Mouse (Mus musculus) heart, embryonic 11.5 days (tissue): ENCODE data around the gene Trim26. TPM values are rescaled to one million over a fixed set of nuclear protein-coding genes. Genes with fewer than 3 reads are reported as not detected.
"Not testable (repeated sequence)": the region's sequence is repeated elsewhere in the genome, so short reads cannot be mapped to it uniquely, and the experiment has no call there.

ENCODE experiments used
- ATAC-seq: fragments of 200-750 bp; cut with Nextera tagmentation; replicated peaks from 2 replicates; pipeline ENCODE4 v1.8.0; 2017; ENCODE audit warnings: moderate library complexity; ENCODE audit not compliant: insufficient number of reproducible peaks, low FRiP score, low TSS enrichment
- H3K27ac ChIP-seq: fragments of 300-500 bp; sonication (generic); 2 replicates; pipeline ENCODE4 v1.5.1; 2014; ENCODE audit warnings: mild to moderate bottlenecking, low read depth, low read length
- H3K27me3 ChIP-seq: fragments of 300-500 bp; sonication (generic); 2 replicates; pipeline ENCODE4 v1.6.1; 2014; ENCODE audit warnings: mild to moderate bottlenecking, low read length, mixed read lengths; ENCODE audit not compliant: control insufficient read depth, insufficient read depth
- H3K36me3 ChIP-seq: fragments of 300-500 bp; sonication (generic); 2 replicates; pipeline ENCODE4 v1.6.1; 2014; ENCODE audit warnings: mild to moderate bottlenecking, low read length, moderate library complexity, mixed read lengths; ENCODE audit not compliant: control insufficient read depth, insufficient read depth
- H3K4me1 ChIP-seq: fragments of 300-500 bp; sonication (generic); 2 replicates; pipeline ENCODE4 v1.6.1; 2014; ENCODE audit warnings: low read length; ENCODE audit not compliant: control insufficient read depth, insufficient read depth
- H3K4me2 ChIP-seq: fragments of 300-500 bp; sonication (generic); 2 replicates; pipeline ENCODE4 v1.6.1; 2014; ENCODE audit warnings: mild to moderate bottlenecking, moderate library complexity
- H3K4me3 ChIP-seq: fragments of 300-500 bp; sonication (generic); 2 replicates; pipeline ENCODE4 v1.5.1; 2014; ENCODE audit warnings: low read depth, low read length
- H3K9ac ChIP-seq: fragments of 300-500 bp; sonication (generic); 2 replicates; pipeline ENCODE4 v1.6.1; 2014; ENCODE audit warnings: mild to moderate bottlenecking, low read depth, low read length, moderate library complexity
- H3K9me3 ChIP-seq: fragments of 300-500 bp; sonication (generic); replicated peaks from 2 replicates; pipeline ENCODE4 v1.6.1; 2016; ENCODE audit warnings: low read length; ENCODE audit not compliant: control insufficient read depth
- WGBS: fragments of 180-500 bp; shearing (Covaris S2); extraction: QIAGEN DNeasy Blood & Tissue Kit; methylation state at CpG from one replicate; pipeline ENCODE4 v1.1.7; 2014; ENCODE audit not compliant: insufficient replicate concordance; 5-methylcytosine and 5-hydroxymethylcytosine counted together
- polyA plus RNA-seq: library from polyadenylated mRNA; unstranded; fragments of >200 nt; fragmentation: Nextera tagmentation; extraction: Ambion mirVana; gene quantifications from 2 replicates; pipeline ENCODE4 v1.2.1, GENCODE M21; 2014

The Trim26 gene
- polyA plus RNA-seq, 1 experiment from 2014 or later = 21.4 TPM

GRCm38 (mm10) chr17:36885132-36885790, 48.3 kb downstream of the Trim26 start:
- Histone ChIP-seq H3K9me3 (no peaks in the 10 kb centered on the region), H3K4me1 (no peaks in the 10 kb centered on the region), H3K27ac (no peak overlapping the region), H3K27me3 (peaks cover 5% of the 10 kb centered on the region; the same call in 1 of the 2 replicates), H3K36me3 (no peaks in the 10 kb centered on the region), H3K9ac (no peak overlapping the region), H3K4me3 (no peak overlapping the region), H3K4me2 (no peak overlapping the region)
- WGBS = 88% methylated on average over 12 of the region's 12 CpGs
- no peak for ATAC-seq

- Histone ChIP-seq H3K27me3 (peaks cover 7% of the 10 kb centered on the region; the same call in 1 of the 2 replicates), H3K27ac (no peak within 1 kb of the TSS), H3K4me2 (no peak within 1 kb of the TSS), H3K4me3 (no peak within 1 kb of the TSS), H3K9ac (no peak within 1 kb of the TSS), H3K4me1 (no peaks in the 10 kb centered on the region), H3K36me3 (no peaks in the 10 kb centered on the region), H3K9me3 (no peaks in the 10 kb centered on the region)
- no peak for ATAC-seq
- 84% methylated on average over 5 of the region's 5 CpGs for WGBS
Observed at GRCm38 (mm10) chr17:36890073-36890903, 53.4 kb downstream of the Trim26 start, which contains the start of gene Trim40. Trim40 (minus strand) TSS chr17:36890123.

- WGBS = 76% methylated on average over 1 of the region's 1 CpGs
- H3K9ac ChIP-seq, H3K27me3 ChIP-seq, ATAC-seq, H3K9me3 ChIP-seq, H3K4me2 ChIP-seq, H3K4me3 ChIP-seq, H3K4me1 ChIP-seq, H3K36me3 ChIP-seq, H3K27ac ChIP-seq: not testable (repeated sequence)
Observed at GRCm38 (mm10) chr17:36891496-36891895, 54.6 kb downstream of the Trim26 start.

- H3K4me3 ChIP-seq = no peak overlapping the region
- H3K4me2 ChIP-seq = no peak overlapping the region
- peaks cover 7% of the 10 kb centered on the region; the same call in 1 of the 2 replicates for H3K27me3 ChIP-seq
- no peak overlapping the region for H3K27ac ChIP-seq
- H3K9me3 ChIP-seq = no peaks in the 10 kb centered on the region
- ATAC-seq = no peak
- WGBS = 24% methylated on average over 2 of the region's 2 CpGs
- no peaks in the 10 kb centered on the region for H3K4me1 ChIP-seq
- H3K9ac ChIP-seq = no peak overlapping the region
- no peaks in the 10 kb centered on the region for H3K36me3 ChIP-seq
Observed at GRCm38 (mm10) chr17:36892362-36892761, 55.4 kb downstream of the Trim26 start.

GRCm38 (mm10) chr17:36893387-36893786, 56.5 kb downstream of the Trim26 start:
- Histone ChIP-seq H3K9ac (no peak overlapping the region), H3K27ac (no peak overlapping the region), H3K4me1 (no peaks in the 10 kb centered on the region), H3K4me2 (no peak overlapping the region), H3K9me3 (no peaks in the 10 kb centered on the region), H3K4me3 (no peak overlapping the region), H3K27me3 (peaks cover 7% of the 10 kb centered on the region; the same call in 1 of the 2 replicates), H3K36me3 (no peaks in the 10 kb centered on the region)
- ATAC-seq = no peak
- WGBS = 45% methylated on average over 5 of the region's 5 CpGs

GRCm38 (mm10) chr17:36896583-36896982, 59.6 kb downstream of the Trim26 start:
- no peaks in the 10 kb centered on the region for H3K9me3 ChIP-seq
- H3K9ac ChIP-seq = no peak overlapping the region
- no peak overlapping the region for H3K27ac ChIP-seq
- no peak overlapping the region for H3K4me3 ChIP-seq
- ATAC-seq = no peak
- H3K36me3 ChIP-seq = no peaks in the 10 kb centered on the region
- H3K4me2 ChIP-seq = no peak overlapping the region
- 93% methylated on average over 1 of the region's 1 CpGs for WGBS
- no peaks in the 10 kb centered on the region for H3K4me1 ChIP-seq
- H3K27me3 ChIP-seq = no peaks in the 10 kb centered on the region

GRCm38 (mm10) chr17:36897065-36897464, 60.1 kb downstream of the Trim26 start:
- no peaks in the 10 kb centered on the region for H3K36me3 ChIP-seq
- H3K9ac ChIP-seq = no peak overlapping the region
- no peak overlapping the region for H3K27ac ChIP-seq
- H3K4me2 ChIP-seq = no peak overlapping the region
- ATAC-seq = no peak
- H3K27me3 ChIP-seq = no peaks in the 10 kb centered on the region
- H3K4me3 ChIP-seq = no peak overlapping the region
- H3K9me3 ChIP-seq = no peaks in the 10 kb centered on the region
- H3K4me1 ChIP-seq = no peaks in the 10 kb centered on the region

- no peaks in the 10 kb centered on the region for H3K36me3 ChIP-seq
- H3K27me3 ChIP-seq = no peaks in the 10 kb centered on the region
- no peaks in the 10 kb centered on the region for H3K9me3 ChIP-seq
- H3K4me1 ChIP-seq = no peaks in the 10 kb centered on the region
- no peak within 1 kb of the TSS for H3K27ac ChIP-seq
- no peak within 1 kb of the TSS for H3K4me3 ChIP-seq
- no peak within 1 kb of the TSS for H3K9ac ChIP-seq
- WGBS = 64% methylated on average over 6 of the region's 6 CpGs
- H3K4me2 ChIP-seq = no peak within 1 kb of the TSS
- no peak for ATAC-seq
Observed at GRCm38 (mm10) chr17:36897552-36898205, 60.7 kb downstream of the Trim26 start, which contains the start of gene Trim31. Trim31 (plus strand) TSS chr17:36898118.
